In genomic region chr5:66392861-66393529, GRCm38 (mm10) we compare ENCODE assay signal across 12 mouse cellular contexts.
A peak's percentile ranks its signal among the peaks of the same experiment; 100 is the strongest.
DNase-seq lines count a peak whose midpoint lies in the region; ATAC-seq and TF ChIP-seq lines count a peak whose summit lies in the region.
"Had no signal": no experiment of that assay in that cellular context is flagged by ENCODE, and none has a peak within 500 bp of the region (broad histone marks: within the 10 kb centered on the region; RNA-seq: fewer than 3 reads in every experiment).

No protein-coding gene starts in this region.

- intact Hi-C loops in left cerebral cortex, postnatal 36 days (cut with DNase I), result no loop called here

- H3K27me3 ChIP-seq in hindbrain, postnatal 0 days (ENCODE audit: insufficient read depth, low read length), result no peaks in the 10 kb centered on the region
- H3K27me3 ChIP-seq: intestine, embryonic 15.5 days; limb, embryonic 15.5 days; neural tube, embryonic 13.5 days had no signal

- peak; percentile 22 to 26 for DNase-seq in cerebellum, adult 18-20 months
- DNase-seq in cerebellum, adult 11 months, result no peak
- DNase-seq in kidney, postnatal 4 days, result peak; percentile 33 to 56
- DNase-seq in kidney, adult 8-10 months, result no peak
- peak; percentile 71 for DNase-seq in brain, adult 2 months (ENCODE audit: low read depth, low spot score)
- DNase-seq in hindbrain, postnatal 0 days (ENCODE audit: low spot score), result peak; percentile 67
- DNase-seq in gastrocnemius, adult 8-10 months (ENCODE audit: low spot score in 2 of 2), result no peak
- DNase-seq in left cerebral cortex, postnatal 36 days (ENCODE audit: low spot score in 2 of 2), result no peak
- DNase-seq: B cell, adult 2 months had no signal

- no peaks in the 10 kb centered on the region for H3K9me3 ChIP-seq in hindbrain, postnatal 0 days (ENCODE audit: low read length)
- H3K9me3 ChIP-seq: intestine, embryonic 15.5 days; limb, embryonic 15.5 days; neural tube, embryonic 13.5 days had no signal

- no peak overlapping the region for H3K9ac ChIP-seq in hindbrain, postnatal 0 days (replicated peaks; ENCODE audit: low read length)
- H3K9ac ChIP-seq: intestine, embryonic 15.5 days; limb, embryonic 15.5 days; neural tube, embryonic 13.5 days had no signal

- H3K4me3 ChIP-seq in hindbrain, postnatal 0 days (ENCODE audit: low read length), result no peak overlapping the region
- H3K4me3 ChIP-seq: intestine, embryonic 15.5 days; limb, embryonic 15.5 days; neural tube, embryonic 13.5 days had no signal

- H3K4me1 ChIP-seq in hindbrain, postnatal 0 days (ENCODE audit: insufficient read depth, low read length), result no peaks in the 10 kb centered on the region; the same call in 1 of the 2 replicates
- H3K4me1 ChIP-seq: intestine, embryonic 15.5 days had no signal

- WGBS in hindbrain, postnatal 0 days, result 45% methylated on average over 18 of the region's 18 CpGs

- no peak overlapping the region for H3K4me2 ChIP-seq in hindbrain, postnatal 0 days (ENCODE audit: low read depth, low read length)
- H3K4me2 ChIP-seq: intestine, embryonic 15.5 days; limb, embryonic 15.5 days; neural tube, embryonic 13.5 days had no signal

- H3K27ac ChIP-seq in hindbrain, postnatal 0 days, result no peak overlapping the region
- H3K27ac ChIP-seq: intestine, embryonic 15.5 days; limb, embryonic 15.5 days; neural tube, embryonic 13.5 days had no signal

- TF ChIP-seq CTCF in hindbrain, postnatal 0 days (IDR thresholded peaks at IDR 0.05; ENCODE audit: low read depth), result no peak

- peak; percentile 66 for ATAC-seq in hindbrain, postnatal 0 days
- ATAC-seq: intestine, embryonic 15.5 days had no signal

- H3K36me3 ChIP-seq in hindbrain, postnatal 0 days (ENCODE audit: insufficient read depth, low read length), result no peaks in the 10 kb centered on the region
- H3K36me3 ChIP-seq: limb, embryonic 15.5 days had no signal

Comparison
In these comparisons a context has a peak if more than half of its experiments do, and no peak if none do; other contexts are left out.
1. DNase-seq: peak in cerebellum, adult 18-20 months (2 of 2), kidney, postnatal 4 days (2 of 2), brain, adult 2 months (single experiment) and hindbrain, postnatal 0 days (single experiment); none in cerebellum, adult 11 months (single experiment), kidney, adult 8-10 months (0 of 2), gastrocnemius, adult 8-10 months (0 of 2) and left cerebral cortex, postnatal 36 days (0 of 2).